Mouse (Mus musculus): ENCODE measurements around the gene Xylt1.
A peak's percentile ranks its signal among the peaks of the same experiment; 100 is the strongest.

Xylt1 gene

DNA sequence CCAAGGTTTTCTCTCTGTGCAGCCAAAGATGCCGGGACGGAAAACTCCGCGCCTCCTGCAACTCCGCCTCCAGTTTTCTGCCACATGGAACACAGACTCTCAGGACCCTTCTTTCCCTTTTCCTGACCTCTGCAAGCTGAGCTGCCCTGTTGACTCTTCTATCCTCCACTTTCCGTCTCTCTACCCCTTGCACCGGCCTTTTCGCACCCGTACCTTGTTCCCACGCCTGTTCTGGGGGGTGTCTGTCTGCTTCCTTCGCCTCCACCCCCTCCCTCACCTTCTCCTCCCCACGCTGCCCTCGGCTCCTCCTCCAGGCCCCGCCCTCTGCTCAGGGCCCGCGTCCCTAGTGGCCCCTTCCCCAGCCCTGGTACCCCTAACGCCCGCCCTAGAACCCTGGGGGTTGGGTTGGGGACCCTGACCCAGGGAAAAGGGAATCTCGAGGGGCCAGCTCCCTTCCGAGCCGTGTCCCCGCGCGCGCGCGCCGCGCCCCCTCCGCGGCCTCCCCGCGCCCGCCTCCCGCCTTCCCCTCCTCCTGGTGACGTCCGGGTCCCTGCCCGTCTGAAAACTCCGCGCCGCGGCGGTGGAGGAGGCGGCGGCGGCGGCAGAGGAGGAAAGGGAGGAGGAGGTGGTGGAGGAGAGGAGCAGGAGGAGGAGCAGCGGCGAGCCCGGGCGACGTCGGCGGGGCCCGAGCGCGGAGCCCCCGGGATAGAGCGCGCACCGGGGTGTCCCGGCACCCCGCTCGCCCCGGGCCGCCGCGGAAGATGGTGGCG, at the start of gene Xylt1:
Gene Xylt1, plus strand, starts transcription at position 562 of the 770 bp plus-strand sequence.
- DNase-seq (ENCODE audit: low spot score in 2 of 2): peak; percentile 78 to 80

DNA sequence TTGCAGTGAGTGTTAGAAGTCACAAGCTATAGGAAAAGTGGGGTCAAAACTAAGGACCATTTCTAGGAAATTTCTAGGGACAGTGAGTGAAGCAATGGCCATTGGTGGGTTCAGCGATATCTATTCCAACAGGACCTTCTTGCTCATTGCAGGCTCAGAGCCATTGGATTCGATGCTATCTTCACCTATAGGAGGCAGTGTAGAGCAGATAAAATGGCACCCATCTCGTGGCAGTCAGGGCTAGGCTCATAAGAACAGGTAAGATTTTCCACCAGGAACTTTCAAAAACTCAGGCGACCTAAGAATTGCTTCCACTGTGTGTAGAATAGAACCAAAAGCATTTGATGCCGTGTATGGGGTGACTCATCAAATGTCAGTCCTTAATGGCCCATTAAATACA, 46.8 kb upstream of the Xylt1 start:
- DNase-seq (ENCODE audit: low spot score in 2 of 2): no peak

DNA sequence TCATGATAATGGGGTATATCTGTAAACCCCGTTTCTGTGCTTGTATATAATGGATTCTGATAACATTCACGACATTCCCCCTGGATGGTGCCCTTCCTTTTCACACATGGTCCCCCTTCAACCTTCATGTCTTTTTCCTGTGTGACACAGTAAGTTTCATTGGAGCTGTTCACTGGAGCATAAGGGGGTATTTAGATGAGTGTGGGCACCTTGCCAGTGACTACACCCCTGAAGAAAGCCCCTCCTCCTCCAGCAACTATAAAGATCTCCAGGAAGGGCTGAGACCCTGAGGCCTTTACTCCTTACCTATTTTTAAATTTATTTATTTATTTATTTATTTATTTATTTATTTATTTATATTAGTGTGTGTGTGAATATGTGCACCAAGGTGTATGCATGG, 24.5 kb upstream of the Xylt1 start:
- DNase-seq (ENCODE audit: low spot score in 2 of 2): no peak

DNA sequence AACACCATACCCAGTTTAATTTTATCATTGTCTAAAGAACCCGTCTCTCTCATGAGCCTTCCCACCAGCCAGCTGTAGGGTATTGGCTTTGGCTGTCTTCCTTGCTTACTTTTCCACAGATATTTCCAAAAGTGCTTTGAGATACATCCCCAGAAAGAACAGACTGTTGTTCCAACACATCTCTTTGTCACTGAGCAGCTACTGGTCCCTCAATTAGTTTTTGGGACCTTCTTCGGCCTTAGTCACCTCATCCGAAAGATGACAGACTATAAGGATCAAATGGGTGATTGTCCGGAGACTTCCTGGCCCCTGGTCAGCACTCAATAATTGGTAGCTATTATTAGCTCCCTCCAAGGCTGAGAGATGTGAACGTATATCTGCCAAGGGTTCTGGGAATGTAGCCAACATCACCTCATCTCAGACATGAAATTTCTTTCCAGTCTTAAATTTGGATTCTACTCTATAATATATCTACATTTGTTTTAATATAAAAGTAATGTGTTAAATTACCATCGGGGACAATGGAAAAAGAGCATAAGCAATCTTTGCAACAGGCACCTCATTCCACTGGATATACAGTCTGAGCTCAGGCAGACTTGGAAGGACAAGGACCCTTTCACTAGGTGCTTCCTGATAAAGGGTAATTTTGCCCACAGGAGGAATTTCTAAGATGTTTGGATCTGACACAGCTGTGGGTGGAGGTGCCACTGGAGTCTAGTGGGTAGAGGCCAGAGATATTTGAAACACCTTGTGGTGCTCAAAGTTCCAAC, 23.2 kb upstream of the Xylt1 start:
- DNase-seq (ENCODE audit: low spot score in 2 of 2): peak; percentile 45 to 70

DNA sequence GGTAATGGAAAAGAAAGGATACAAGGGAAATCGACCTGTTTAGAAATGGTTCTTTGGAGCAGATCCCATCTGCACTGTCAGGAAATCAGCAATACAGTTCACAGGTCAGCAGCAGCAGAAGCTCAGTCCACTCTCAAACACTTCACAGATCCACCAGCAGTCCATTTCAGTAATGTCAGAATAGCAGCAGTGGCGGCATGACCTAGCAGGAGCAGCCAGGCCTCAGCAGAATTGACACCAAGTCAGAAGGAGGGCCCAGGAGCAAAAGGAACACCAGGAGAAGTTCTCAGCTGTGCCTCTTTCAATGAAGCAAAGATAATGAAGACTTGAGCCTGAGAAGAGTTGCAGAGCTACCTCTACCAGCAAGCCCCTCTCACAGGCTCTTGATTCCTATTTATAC, 19.5 kb upstream of the Xylt1 start:
- DNase-seq (ENCODE audit: low spot score in 2 of 2): no peak

DNA sequence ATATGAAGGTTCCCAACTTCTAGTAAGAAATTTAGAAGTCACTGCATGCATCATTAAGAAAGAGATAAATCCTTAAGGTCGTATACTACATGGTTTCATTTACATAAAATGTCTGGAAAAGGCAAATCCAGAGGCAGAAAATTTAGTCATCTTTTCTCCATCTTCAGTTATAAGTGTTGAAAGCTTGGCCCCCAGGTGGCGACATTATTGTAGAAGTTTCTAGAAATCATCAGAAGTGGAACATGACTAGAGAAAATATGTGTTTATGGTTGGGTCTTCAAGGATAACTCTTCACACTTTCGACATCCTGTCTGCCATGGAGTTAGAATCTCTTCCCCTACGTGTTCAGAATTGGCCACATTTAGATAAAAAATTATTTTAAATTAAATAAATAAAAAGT, 18.3 kb upstream of the Xylt1 start:
- DNase-seq (ENCODE audit: low spot score in 2 of 2): no peak

DNA sequence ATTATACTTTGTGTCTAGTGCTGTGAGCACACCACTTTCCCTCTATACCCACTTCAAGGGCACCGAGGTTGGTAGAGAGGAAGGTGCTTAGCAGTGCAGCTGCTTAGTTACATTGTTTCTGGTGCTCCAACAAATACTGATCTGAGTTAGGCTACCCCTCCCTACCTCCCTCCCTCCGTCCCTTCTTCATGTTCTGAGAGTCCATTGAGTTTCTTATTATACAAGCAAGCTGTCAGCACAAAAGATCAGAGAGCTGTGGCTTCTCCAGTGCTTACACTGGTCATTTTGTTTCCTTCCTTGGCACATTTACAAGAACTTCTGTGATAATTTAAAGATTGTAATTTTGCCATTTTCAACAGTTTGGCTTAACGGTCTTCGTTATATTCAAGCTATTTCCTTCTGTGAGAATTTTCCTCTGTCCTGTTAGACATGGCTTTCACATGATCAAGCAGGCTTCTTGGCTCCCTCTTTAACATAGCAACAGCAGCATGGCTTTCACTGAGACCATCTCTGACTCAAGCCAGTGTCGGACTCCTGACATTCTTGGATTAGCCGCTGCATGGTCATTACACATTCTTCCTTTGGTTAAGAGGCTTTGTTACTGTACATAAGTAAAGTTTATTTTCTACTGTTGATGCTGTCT, 12.0 kb upstream of the Xylt1 start:
- no peak for DNase-seq (ENCODE audit: low spot score in 2 of 2)

DNA sequence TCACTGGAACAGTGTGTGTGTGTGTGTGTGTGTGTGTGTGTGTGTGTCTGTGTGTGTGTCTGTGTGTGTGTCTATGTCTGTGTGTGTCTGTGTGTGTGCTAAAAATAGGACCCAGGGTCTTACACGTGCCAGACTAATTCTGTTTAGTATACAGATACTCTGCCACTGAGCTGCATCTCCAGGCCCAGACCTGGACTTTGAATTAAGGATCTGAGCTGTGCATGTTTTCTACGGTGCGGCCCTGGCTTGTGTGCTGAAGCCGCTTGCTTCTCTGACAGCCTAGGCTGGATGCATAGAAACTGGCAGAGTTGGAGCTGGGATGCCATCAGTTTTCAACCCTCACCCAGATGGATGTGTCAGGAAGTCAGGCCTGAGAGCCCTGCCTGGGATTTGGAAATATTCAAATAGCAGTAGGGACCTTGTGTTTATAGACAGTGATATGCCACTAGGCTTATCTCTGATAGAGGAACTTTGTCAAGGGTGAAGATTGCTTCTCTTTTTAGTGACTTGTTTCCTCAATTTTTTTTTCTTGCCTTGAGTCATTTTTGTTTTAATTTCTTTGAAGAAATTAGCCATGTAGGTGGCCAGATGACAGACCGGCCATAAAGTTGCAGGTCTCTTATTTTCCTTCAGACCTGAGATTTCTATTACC, 11.4 kb upstream of the Xylt1 start:
- no peak for DNase-seq (ENCODE audit: low spot score in 2 of 2)

DNA sequence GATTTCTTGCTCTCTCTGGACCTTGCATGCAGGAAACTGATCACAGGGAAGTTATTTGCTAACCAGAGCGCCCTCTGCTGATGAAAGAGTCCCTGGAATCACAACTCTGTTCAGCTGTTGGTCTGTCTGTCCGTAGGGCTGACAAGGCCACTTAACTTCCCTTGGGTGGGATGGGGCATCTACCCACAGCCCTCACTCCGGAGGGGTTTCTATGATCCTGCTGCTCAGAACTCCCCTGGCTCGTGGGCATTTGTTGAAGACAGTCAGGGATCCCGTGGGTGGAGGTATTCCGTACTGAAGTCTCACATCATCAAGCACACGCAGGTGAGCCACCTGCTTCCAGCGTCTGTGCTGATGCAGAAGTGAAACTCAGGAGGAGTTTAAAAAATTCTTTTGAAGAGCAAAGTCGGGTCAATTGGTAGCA, 4.9 kb upstream of the Xylt1 start:
- DNase-seq (ENCODE audit: low spot score in 2 of 2): peak; percentile 75 to 86

DNA sequence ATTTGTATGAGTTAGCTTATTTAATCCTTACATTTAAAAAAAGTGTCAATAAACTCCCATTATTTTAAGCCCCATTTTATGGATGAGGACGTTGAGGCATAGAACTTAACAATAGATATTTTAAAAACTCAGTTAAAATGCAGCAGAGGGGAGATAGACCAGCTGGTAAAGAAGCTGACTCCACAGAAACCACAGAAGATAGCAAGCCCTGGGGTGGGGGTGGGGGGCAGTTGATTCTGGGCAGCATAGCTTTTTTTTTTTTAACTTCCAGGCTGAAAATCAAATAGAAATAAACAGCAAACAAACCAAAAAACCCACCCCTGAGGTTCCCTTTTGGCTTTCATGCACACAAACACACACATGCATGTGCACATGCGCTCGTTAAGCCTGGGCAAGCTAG, 3.6 kb upstream of the Xylt1 start:
- DNase-seq (ENCODE audit: low spot score in 2 of 2): no peak

DNA sequence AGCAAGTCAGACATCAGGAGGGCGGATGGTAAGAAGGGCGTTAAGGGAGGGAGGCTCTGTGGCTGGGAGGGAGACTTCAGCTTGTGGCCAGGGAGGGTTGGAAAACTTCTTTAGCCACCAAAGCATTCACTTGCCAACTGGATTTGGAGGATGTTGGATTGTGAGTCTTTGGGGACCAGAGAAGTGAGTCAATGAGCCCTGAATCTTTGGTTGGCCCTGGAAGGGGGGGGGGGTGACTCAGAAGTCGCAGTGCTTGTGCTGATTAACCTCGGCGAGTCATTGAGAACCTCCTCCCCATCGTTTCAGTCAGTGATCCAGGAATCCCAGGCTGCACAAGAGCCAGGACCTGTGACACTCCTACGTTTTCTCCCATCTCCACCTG, 752 bp upstream of the Xylt1 start:
- no peak for DNase-seq (ENCODE audit: low spot score in 2 of 2)

DNA sequence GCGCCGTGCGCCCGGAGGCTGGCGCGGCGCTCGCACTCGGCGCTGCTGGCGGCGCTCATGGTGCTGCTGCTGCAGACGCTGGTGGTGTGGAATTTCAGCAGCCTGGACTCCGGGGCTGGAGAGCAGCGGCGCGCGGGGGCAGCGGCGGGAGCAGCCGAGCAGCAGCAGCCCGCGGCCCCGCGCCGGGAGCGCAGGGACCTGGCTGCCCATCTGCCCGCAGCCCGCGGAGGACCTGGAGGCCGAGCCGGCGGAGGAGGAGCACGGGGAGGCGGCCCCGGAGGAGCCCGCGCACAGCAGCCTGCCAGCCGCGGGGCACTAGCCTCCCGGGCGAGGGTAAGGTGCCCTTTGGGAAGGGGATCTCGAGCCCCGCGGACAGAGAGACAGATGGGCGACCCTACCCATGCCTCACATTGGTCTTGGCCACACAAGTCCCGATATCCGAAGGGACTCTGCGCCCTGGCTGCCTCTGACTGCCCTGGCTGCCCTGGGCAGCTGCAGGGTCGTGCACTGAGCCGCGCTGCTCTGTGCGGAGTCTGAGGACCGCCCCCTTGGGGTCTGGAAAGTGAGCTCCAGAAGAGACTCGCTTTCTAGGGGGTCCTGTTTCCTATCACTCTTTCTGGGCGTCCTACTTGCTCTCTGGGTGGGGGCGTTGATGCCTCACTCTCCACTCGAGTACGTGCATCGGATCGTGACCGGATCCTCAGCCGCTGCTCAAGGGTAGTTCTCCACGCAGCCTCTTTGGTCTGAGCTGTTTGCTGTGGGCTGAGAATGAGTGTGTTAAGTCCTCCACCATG, 606 bp downstream of the Xylt1 start:
- peak in 1 of 2 experiments; percentile 41 for DNase-seq (ENCODE audit: low spot score in 2 of 2)

DNA sequence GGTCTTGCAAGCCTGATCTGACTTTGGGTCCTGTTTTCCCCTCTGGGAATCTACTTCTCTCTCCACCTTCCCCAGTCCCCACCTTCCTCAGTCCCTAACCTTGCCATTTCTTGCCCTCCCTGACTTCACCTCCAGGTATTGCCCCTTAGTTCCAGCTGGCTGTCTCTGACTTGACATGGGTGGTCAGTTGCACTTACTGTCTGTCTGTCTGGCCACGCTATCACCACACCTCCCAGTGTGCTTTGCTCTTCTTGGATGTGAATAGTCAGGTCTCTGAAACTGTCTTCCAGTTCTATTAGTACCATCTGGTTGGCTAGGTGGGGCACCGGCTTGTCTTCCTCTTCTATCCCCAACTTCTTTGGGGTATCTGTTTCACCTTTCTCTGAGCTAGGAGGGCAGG, 1.2 kb downstream of the Xylt1 start:
- DNase-seq (ENCODE audit: low spot score in 2 of 2): no peak

DNA sequence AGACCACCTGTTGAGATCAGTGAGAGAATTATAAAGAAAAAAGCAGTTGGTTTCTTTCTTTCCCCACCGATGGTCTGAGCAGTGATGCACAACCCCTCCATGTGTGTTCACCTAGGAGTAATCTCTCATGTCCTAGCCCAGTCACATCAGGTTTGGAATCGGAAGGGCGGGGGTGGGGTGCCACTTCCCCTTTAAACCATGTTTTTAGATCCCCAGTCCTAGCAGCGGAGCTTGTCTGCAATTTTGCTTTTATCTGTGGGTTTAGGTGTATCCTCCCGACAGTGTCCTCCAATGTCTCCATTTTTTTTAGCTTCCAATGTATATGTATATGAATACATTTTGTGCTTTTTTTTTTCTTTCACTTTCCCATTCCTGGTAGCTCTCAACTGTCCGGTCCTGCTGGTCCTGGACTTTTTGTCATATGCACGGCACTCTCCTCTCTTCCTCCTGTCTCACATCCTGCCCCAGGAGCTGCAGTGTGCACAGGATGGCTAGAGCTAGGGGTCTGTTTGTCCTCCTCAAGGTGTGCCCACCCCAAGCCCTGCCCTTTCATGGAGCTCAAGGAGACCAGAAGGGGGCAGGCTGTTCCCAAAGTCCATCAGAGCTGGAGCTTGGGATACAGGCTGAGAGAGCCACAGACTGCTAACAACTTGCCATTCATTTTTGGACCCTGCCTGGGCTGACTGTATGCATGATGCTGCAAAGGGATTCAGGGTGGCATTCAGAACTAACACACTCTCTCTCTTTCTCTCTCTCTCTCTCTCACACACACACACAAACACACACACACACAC, 2.6 kb downstream of the Xylt1 start:
- peak; percentile 63 to 68 for DNase-seq (ENCODE audit: low spot score in 2 of 2)

DNA sequence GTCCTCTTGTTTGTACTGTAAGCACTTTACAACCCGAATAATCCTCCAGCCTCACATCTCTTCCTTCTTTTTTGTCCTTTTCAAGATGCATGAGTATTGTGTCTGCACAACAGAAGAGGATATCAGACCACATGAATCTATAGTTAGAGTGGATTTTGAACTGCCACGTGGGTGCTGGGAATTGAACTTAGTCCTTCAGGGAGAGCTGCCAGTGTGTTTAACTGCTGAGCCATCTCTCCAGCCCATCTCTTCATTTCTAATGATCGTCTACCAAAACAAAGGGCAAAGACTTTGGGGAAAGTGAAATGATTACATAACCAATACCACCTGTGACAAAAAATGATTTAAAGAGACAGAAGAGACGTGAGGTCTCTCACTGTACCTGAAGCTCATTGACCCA, 5.6 kb downstream of the Xylt1 start:
- no peak for DNase-seq (ENCODE audit: low spot score in 2 of 2)

DNA sequence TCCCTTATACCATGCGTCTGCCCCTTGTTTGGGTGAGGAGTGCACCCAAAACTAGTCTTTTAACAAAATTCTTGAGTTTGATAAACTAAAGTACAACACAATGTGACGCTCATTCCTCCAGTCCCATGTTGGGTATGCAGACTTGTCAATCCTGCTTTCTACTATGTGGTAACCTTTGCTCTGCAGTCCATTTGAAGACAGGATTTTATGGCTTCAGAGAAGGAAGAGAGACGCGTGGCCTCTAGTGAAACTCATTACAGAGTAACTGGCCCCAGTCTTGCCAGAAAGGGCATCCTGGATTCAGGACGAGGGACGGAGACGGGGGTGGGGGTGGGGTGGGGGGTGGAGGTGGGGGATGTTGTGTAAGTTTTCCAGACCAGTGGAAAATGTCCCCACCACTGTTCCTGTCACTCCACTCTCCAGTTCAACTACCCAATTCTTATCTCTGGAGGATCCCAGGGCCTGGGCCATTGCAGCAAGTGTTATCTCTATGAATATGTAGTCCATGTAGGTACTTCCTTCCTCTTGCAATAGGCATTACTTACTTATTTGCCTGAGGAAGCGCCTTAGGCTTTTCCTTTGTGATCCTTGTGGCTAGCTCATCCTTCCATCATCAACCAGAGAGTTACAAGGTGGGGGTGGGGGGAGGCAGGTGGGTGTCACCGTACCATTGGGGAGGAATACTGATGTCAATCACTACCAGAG, 7.7 kb downstream of the Xylt1 start:
- DNase-seq (ENCODE audit: low spot score in 2 of 2): no peak

DNA sequence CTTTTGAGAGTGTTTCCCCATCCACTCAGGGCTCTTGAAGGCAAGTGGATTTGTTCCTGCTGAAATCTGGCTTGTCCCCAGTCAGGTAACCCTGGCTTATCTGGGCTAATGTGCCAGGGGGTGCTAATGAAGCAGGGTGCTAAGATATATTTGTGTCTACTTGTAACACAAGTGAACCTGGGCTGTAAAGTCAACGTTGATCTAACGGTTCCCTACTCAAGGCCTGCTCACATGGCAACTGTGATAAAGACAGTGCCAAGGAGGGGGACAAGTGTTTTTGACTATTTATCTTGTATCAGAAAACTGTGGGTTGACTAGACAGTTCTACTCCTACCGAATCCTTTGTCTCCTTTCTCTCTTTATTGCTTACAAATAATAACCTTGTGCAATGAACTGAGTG, 8.3 kb downstream of the Xylt1 start:
- no peak for DNase-seq (ENCODE audit: low spot score in 2 of 2)

DNA sequence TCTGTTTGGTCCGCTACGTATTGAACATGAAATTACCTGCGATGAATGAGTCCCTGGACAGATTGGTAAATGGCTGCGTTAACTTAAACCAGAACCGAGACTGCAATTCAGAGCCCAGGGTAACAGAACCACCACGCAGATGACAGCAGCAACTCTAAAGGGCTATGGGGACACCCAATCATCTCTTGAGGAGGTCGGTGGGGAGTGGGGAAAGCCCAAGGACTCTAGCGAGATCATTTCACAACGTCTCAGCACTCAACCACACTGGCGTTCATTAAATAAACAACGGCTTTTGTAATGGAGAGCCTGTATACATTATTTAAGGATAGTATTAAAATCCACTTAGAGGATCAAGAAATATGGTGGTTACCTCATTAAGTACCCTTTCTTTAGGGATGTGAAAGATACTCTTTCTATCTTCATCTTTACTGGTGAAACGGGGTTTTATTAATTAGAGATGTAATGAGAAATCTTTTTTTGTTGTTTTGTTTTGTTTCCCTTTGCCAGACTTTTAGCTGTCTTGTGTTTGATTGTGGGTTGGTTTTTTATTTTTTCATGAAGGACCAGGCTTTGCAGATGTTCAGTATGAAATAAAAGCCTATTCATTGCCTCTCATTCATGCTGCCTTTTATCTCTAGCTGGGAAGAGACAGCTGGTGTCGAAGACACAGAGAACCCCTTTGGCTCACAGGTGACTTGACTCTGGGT, 12.2 kb downstream of the Xylt1 start:
- no peak for DNase-seq (ENCODE audit: low spot score in 2 of 2)

DNA sequence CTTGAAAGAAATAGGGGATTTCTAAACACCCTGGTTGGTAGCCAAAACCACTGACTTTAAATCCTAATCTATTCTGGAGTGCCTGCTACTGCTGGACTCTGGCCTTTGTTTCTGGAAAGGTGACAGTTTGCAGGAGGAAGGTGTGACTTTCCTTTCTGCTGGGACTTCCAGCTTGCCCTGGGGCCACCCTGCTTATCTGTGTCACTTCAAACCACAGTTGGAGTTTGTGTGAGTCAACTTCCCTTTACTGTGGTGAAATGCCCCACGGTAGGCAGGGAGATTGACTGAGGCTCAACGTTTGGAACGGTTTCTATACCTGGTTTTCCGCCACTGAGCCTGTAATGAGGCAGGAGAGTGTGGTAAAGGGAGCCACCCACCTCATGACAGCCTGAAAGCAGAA, 13.2 kb downstream of the Xylt1 start:
- DNase-seq (ENCODE audit: low spot score in 2 of 2): no peak
